Mouse (Mus musculus) liver, embryonic 12.5 days (tissue): ENCODE results near the gene Naip1. TPM values are rescaled to one million over a fixed set of nuclear protein-coding genes. Genes with fewer than 3 reads are reported as not detected.

Experiments
- polyA plus RNA-seq: library from polyadenylated mRNA; unstranded; fragments of >200 nt; fragmentation: Nextera tagmentation; extraction: Ambion mirVana; gene quantifications from 2 replicates; pipeline ENCODE4 v1.2.1, GENCODE M21; 2016

Naip1 gene
- polyA plus RNA-seq, 1 experiment from 2014 or later, result not detected

Other genes starting within 250 kb of the Naip1 start
- gene Naip5, start 206.5 kb downstream of the Naip1 start, polyA plus RNA-seq, result 0.42 and 0.69 TPM in 2 replicates
- gene Naip6, start 135.2 kb downstream of the Naip1 start, polyA plus RNA-seq, result 0.30 and 0.37 TPM in 2 replicates
- 46.6 and 52.2 TPM in 2 replicates for gene Gtf2h2, start 39.7 kb upstream of the Naip1 start, polyA plus RNA-seq
- gene Ocln, start 99.8 kb upstream of the Naip1 start, polyA plus RNA-seq, result 6.7 and 6.9 TPM in 2 replicates
- 6.2 and 7.1 TPM in 2 replicates for gene Marveld2, start 164.1 kb upstream of the Naip1 start, polyA plus RNA-seq
- 216 and 222 TPM in 2 replicates for gene Ak6, start 198.1 kb upstream of the Naip1 start, polyA plus RNA-seq
- 20.0 and 20.3 TPM in 2 replicates for gene Rad17, start 198.2 kb upstream of the Naip1 start, polyA plus RNA-seq
- gene Taf9, start 198.7 kb upstream of the Naip1 start, polyA plus RNA-seq, result 17.8 and 17.9 TPM in 2 replicates
- 6.4 and 6.8 TPM in 2 replicates for gene Ccdc125, start 216.8 kb upstream of the Naip1 start, polyA plus RNA-seq